Mouse (Mus musculus) cerebellum, postnatal 14 days (tissue): Measurements from ENCODE around the gene Gm21095.
"Not testable (repeated sequence)": the region's sequence is repeated elsewhere in the genome, so short reads cannot be mapped to it uniquely, and the experiment has no call there.

Experiments used
- DNase-seq, 2 experiments: peaks; one replicate each; pipeline ENCODE4 v3.0.0; 2021; ENCODE audit warnings: mixed read lengths in 2 of 2

Gm21095 gene

DNA sequence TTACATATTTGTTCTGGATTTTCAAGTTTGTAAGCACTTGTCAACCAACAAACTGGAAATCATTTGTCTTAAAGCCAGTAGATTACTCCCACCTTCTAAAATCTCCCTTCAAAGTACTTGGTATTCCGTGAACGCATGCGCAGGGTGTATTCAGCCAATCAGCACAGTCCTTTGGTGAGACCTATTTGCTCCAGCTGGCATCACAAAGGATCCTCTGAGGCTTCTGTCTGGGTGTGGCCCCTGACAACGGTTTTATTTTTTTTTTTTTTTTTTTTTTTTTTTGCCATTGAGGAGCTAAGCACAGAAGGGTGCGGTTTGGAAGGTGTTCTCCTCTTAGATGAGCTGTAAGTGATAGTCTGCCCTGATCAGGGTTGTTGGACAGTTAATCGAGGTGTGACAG is at the start of gene Gm21095:
Gene Gm21095, plus strand, starts transcription at position 301 of the 400 bp plus-strand sequence.
- not testable (repeated sequence) for DNase-seq
